25 mouse cellular contexts compared by ENCODE assay signal in the genomic region with DNA sequence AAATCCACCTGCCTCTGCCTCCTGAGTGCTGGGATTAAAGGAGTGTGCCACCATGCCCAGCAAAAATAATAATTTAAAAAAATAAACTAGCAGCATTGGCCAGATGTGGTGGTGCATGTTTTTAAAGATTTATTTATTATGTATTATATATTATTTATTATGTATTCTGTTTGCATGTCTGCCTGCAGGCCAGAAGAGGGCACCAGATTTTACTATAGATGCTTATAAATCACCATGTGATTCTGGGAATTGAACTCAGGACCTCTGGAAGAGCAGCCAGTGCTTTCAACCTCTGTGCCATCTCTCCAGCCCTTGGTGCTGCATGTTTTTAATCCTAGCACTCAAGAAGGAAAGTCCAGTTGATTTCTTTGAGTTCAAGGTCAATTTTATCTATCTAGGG.
DNase-seq lines count a peak whose midpoint lies in the region; ATAC-seq and TF ChIP-seq lines count a peak whose summit lies in the region.
"Had no signal": no experiment of that assay in that cellular context is flagged by ENCODE, and none has a peak within 500 bp of the region (broad histone marks: within the 10 kb centered on the region; RNA-seq: fewer than 3 reads in every experiment).

No protein-coding gene starts in this region.

- H3K27me3 ChIP-seq in intestine, postnatal 0 days (replicated peaks; ENCODE audit: control insufficient read depth, insufficient read depth, low read length): no peaks in the 10 kb centered on the region
- H3K27me3 ChIP-seq in intestine, embryonic 15.5 days (replicated peaks): no peaks in the 10 kb centered on the region
- no peaks in the 10 kb centered on the region for H3K27me3 ChIP-seq in lung, embryonic 14.5 days (ENCODE audit: insufficient read depth, low read length)
- H3K27me3 ChIP-seq in CH12.LX (replicated peaks): no peaks in the 10 kb centered on the region
- H3K27me3 ChIP-seq: forebrain, embryonic 15.5 days; heart, embryonic 15.5 days; kidney, embryonic 15.5 days; limb, embryonic 13.5 days; liver, embryonic 15.5 days; Patski had no signal

- DNase-seq in lung, embryonic 14.5 days: no peak
- DNase-seq in lung, adult 2 months: no peak
- DNase-seq in CH12.LX (ENCODE audit: extremely low read depth): peak; percentile 30
- DNase-seq in induced T-regulatory cell, adult 2 months (ENCODE audit: low read depth): peak; percentile 38
- no peak for DNase-seq in B cell, adult 2 months
- no peak for DNase-seq in frontal cortex, adult 2 months (ENCODE audit: extremely low spot score in 1 of 2, low spot score in 1 of 2)
- DNase-seq: adrenal gland, postnatal 36 days; cerebellum, adult 9-10 months; gastrocnemius, postnatal 36 days; heart, postnatal 36 days; kidney, adult 11 months; retina, postnatal 1 day; right cerebral cortex, postnatal 25 days; spleen, adult 18-20 months; thymus, postnatal 14 days had no signal

- no peaks in the 10 kb centered on the region for H3K79me2 ChIP-seq in CH12.LX (replicated peaks; ENCODE audit: control insufficient read depth, extremely low read depth, insufficient read depth, poor library complexity, severe bottlenecking)

- in situ Hi-C loops in CH12.LX (cut with MboI; ENCODE audit: low pct_ligation_motif_present, low pct_unique_long_range_greater_than_20kb, low sequenced_read_pairs): no loop called here

- dilution Hi-C loops in CH12.LX (cut with MboI; ENCODE audit: extremely low pct_ligation_motif_present, extremely low pct_unique_long_range_greater_than_20kb, low sequenced_read_pairs): no loop called here

- no peak for TF ChIP-seq POLR2A in lung, adult 2 months (IDR thresholded peaks at IDR 0.05; ENCODE audit: borderline replicate concordance, extremely low read depth, low read depth, low read length)
- TF ChIP-seq POLR2A in CH12.LX (IDR thresholded peaks at IDR 0.05; ENCODE audit: low read depth, low read length): no peak

- no peak overlapping the region for H3K4me3 ChIP-seq in intestine, postnatal 0 days (ENCODE audit: low read depth, low read length)
- no peak overlapping the region for H3K4me3 ChIP-seq in intestine, embryonic 15.5 days (replicated peaks)
- H3K4me3 ChIP-seq in lung, embryonic 14.5 days (ENCODE audit: low read depth, low read length): no peak overlapping the region
- no peak overlapping the region for H3K4me3 ChIP-seq in lung, adult 2 months (replicated peaks; ENCODE audit: extremely low read depth, low read depth, low read length)
- no peak overlapping the region for H3K4me3 ChIP-seq in CH12.LX (replicated peaks in 1 of 3; ENCODE audit: low read depth in 2 of 3, low read length in 2 of 3, poor library complexity in 1 of 3)
- H3K4me3 ChIP-seq: forebrain, embryonic 15.5 days; heart, embryonic 15.5 days; kidney, embryonic 15.5 days; limb, embryonic 13.5 days; liver, embryonic 15.5 days; midbrain, embryonic 13.5 days had no signal

- no peaks in the 10 kb centered on the region for H3K9me3 ChIP-seq in intestine, postnatal 0 days (ENCODE audit: control insufficient read depth)
- H3K9me3 ChIP-seq in intestine, embryonic 15.5 days: no peaks in the 10 kb centered on the region
- H3K9me3 ChIP-seq in lung, embryonic 14.5 days (ENCODE audit: low read depth, low read length): no peaks in the 10 kb centered on the region
- no peaks in the 10 kb centered on the region for H3K9me3 ChIP-seq in CH12.LX (replicated peaks; ENCODE audit: low read length)
- H3K9me3 ChIP-seq: forebrain, embryonic 15.5 days; heart, embryonic 15.5 days; kidney, embryonic 15.5 days; limb, embryonic 13.5 days; liver, embryonic 15.5 days; midbrain, embryonic 13.5 days had no signal

- no peaks in the 10 kb centered on the region for H3K4me1 ChIP-seq in intestine, postnatal 0 days (replicated peaks; ENCODE audit: control insufficient read depth, insufficient read depth, low read length)
- peaks cover 19% of the 10 kb centered on the region for H3K4me1 ChIP-seq in intestine, embryonic 15.5 days (replicated peaks)
- 0 out of 2 replicates have a peak, but pooled peaks cover 2% of the 10 kb centered on the region for H3K4me1 ChIP-seq in lung, embryonic 14.5 days (ENCODE audit: insufficient read depth)
- peaks cover 11% of the 10 kb centered on the region for H3K4me1 ChIP-seq in lung, adult 2 months (ENCODE audit: control insufficient read depth, insufficient read depth, low read length)
- H3K4me1 ChIP-seq in CH12.LX (ENCODE audit: control insufficient read depth in 1 of 2, insufficient read depth in 2 of 2): peaks cover 28 to 39% of the 10 kb centered on the region in 2 experiments

- H3K4me2 ChIP-seq in intestine, postnatal 0 days (replicated peaks; ENCODE audit: low read depth): no peak overlapping the region
- no peak overlapping the region for H3K4me2 ChIP-seq in intestine, embryonic 15.5 days (replicated peaks)
- H3K4me2 ChIP-seq in lung, embryonic 14.5 days: no peak overlapping the region
- H3K4me2 ChIP-seq in CH12.LX (ENCODE audit: insufficient read depth, low read depth, poor library complexity, severe bottlenecking): no peak overlapping the region
- H3K4me2 ChIP-seq: forebrain, embryonic 15.5 days; heart, embryonic 15.5 days; hindbrain, embryonic 14.5 days; kidney, embryonic 15.5 days; limb, embryonic 13.5 days; liver, embryonic 15.5 days; midbrain, embryonic 13.5 days had no signal

- no peak for ATAC-seq in intestine, postnatal 0 days
- ATAC-seq in intestine, embryonic 15.5 days: no peak
- ATAC-seq in lung, embryonic 14.5 days (ENCODE audit: insufficient read depth): no peak
- ATAC-seq: forebrain, embryonic 15.5 days; midbrain, embryonic 13.5 days; Patski had no signal

- no peak for TF ChIP-seq RAD21 in CH12.LX (IDR thresholded peaks at IDR 0.05; ENCODE audit: low read depth, low read length)

- H3K9ac ChIP-seq in intestine, postnatal 0 days (ENCODE audit: low read depth, low read length): no peak overlapping the region
- H3K9ac ChIP-seq in intestine, embryonic 15.5 days: no peak overlapping the region
- H3K9ac ChIP-seq in lung, embryonic 14.5 days: no peak overlapping the region
- no peak overlapping the region for H3K9ac ChIP-seq in CH12.LX (ENCODE audit: insufficient read depth, low read depth)
- H3K9ac ChIP-seq: forebrain, embryonic 15.5 days; heart, embryonic 15.5 days; hindbrain, embryonic 14.5 days; kidney, embryonic 15.5 days; limb, embryonic 13.5 days; liver, embryonic 15.5 days; midbrain, embryonic 13.5 days had no signal

- H3K36me3 ChIP-seq in intestine, postnatal 0 days (ENCODE audit: control insufficient read depth, insufficient read depth): peaks cover 82% of the 10 kb centered on the region
- H3K36me3 ChIP-seq in intestine, embryonic 15.5 days: peaks cover 32% of the 10 kb centered on the region
- peaks cover 87% of the 10 kb centered on the region for H3K36me3 ChIP-seq in lung, embryonic 14.5 days (ENCODE audit: insufficient read depth)
- H3K36me3 ChIP-seq in CH12.LX (replicated peaks in 1 of 2; ENCODE audit: control insufficient read depth in 1 of 2, insufficient read depth in 1 of 2, low read length in 1 of 2): peaks cover 26 to 49% of the 10 kb centered on the region in 2 experiments
- H3K36me3 ChIP-seq: forebrain, embryonic 15.5 days had no signal

- TF ChIP-seq EP300 in CH12.LX (IDR thresholded peaks at IDR 0.05; ENCODE audit: low read length): no peak

- H3K27ac ChIP-seq in intestine, postnatal 0 days (ENCODE audit: low read depth, low read length): no peak overlapping the region
- no peak overlapping the region for H3K27ac ChIP-seq in intestine, embryonic 15.5 days
- H3K27ac ChIP-seq in lung, embryonic 14.5 days (ENCODE audit: low read depth): no peak overlapping the region
- H3K27ac ChIP-seq in CH12.LX (ENCODE audit: insufficient read depth, low read depth): no peak overlapping the region
- H3K27ac ChIP-seq: forebrain, embryonic 15.5 days; heart, embryonic 15.5 days; hindbrain, embryonic 14.5 days; kidney, embryonic 15.5 days; limb, embryonic 13.5 days; liver, embryonic 15.5 days; midbrain, embryonic 13.5 days had no signal

- peak; percentile 43 for TF ChIP-seq CTCF in intestine, postnatal 0 days (IDR thresholded peaks at IDR 0.05; ENCODE audit: low read depth)
- peak; percentile 31 for TF ChIP-seq CTCF in lung, embryonic 14.5 days (IDR thresholded peaks at IDR 0.05; ENCODE audit: low read depth)
- TF ChIP-seq CTCF in lung, adult 2 months (IDR thresholded peaks at IDR 0.05; ENCODE audit: insufficient read depth, low read length): no peak
- TF ChIP-seq CTCF in CH12.LX (conservative IDR thresholded peaks at IDR 0.05 in 1 of 2, IDR thresholded peaks at IDR 0.05 in 1 of 2; ENCODE audit: low read depth in 2 of 2, low read length in 2 of 2): peak in 1 of 2 experiments; percentile 28; a peak in 1 of 4 replicates

TF ChIP-seq in CH12.LX, 34 proteins besides CTCF, POLR2A, EP300 and RAD21:
- no peak for TF ChIP-seq TCF12 (IDR thresholded peaks at IDR 0.05; ENCODE audit: low read depth, low read length)
- TF ChIP-seq UBTF (IDR thresholded peaks at IDR 0.05; ENCODE audit: low read depth, low read length): no peak
- no peak for TF ChIP-seq MAX (IDR thresholded peaks at IDR 0.05; ENCODE audit: low read length)
- no peak for TF ChIP-seq SIN3A (IDR thresholded peaks at IDR 0.05; ENCODE audit: low read length)
- no peak for TF ChIP-seq HCFC1 (IDR thresholded peaks at IDR 0.05; ENCODE audit: low read depth, low read length)
- no peak for TF ChIP-seq E2F4 (IDR thresholded peaks at IDR 0.05; ENCODE audit: insufficient replicate concordance, low read depth, low read length)
- TF ChIP-seq GABPA (IDR thresholded peaks at IDR 0.05; ENCODE audit: insufficient replicate concordance, low read depth, low read length): no peak
- no peak for TF ChIP-seq ETS1 (conservative IDR thresholded peaks at IDR 0.05; ENCODE audit: low read depth, low read length)
- no peak for TF ChIP-seq ZC3H11A (IDR thresholded peaks at IDR 0.05; ENCODE audit: low read depth, low read length)
- no peak for TF ChIP-seq USF1 (IDR thresholded peaks at IDR 0.05; ENCODE audit: low read depth, low read length)

Comparison
In these comparisons a context has a peak if more than half of its experiments do, and no peak if none do; other contexts are left out.
1. DNase-seq: peak in CH12.LX (single experiment) and induced T-regulatory cell, adult 2 months (single experiment); none in lung, embryonic 14.5 days (single experiment), lung, adult 2 months (single experiment), B cell, adult 2 months (0 of 2) and frontal cortex, adult 2 months (0 of 2).